Mouse (Mus musculus) kidney, adult 18-20 months (tissue): ENCODE measurements around the gene Npr1.
A peak's percentile ranks its signal among the peaks of the same experiment; 100 is the strongest.

Experiments
- DNase-seq: peaks from one replicate; pipeline ENCODE4 v3.0.0; 2021

Gene Npr1

GRCm38 (mm10) chr3:90433381-90434020, 32.2 kb downstream of the Npr1 start, which contains the start of gene Ints3:
Gene Ints3 (minus strand): TSS chr3:90433622.
- peak; percentile 100 for DNase-seq

DNA sequence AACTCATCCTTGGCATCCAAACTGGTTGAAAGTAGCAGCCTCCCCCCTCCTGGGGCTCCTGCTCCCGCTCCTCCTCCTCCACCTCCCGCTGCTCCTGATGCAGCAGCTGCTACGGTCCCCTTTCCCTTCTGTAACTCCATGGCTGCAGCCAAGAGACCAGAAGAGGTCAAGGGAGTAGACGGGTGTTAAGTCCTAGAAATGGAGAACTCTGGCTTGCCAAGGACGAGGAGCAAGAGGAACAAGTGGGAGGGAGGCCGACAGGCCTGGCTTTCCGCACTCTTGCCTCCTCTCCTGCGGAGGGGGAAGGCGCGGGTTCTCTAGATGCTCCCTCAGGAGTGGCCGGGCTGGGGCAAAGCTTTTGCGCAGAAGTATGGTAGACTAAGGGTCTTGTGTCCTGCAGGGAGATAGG, 32.9 kb downstream of the Npr1 start:
- DNase-seq = no peak

DNA sequence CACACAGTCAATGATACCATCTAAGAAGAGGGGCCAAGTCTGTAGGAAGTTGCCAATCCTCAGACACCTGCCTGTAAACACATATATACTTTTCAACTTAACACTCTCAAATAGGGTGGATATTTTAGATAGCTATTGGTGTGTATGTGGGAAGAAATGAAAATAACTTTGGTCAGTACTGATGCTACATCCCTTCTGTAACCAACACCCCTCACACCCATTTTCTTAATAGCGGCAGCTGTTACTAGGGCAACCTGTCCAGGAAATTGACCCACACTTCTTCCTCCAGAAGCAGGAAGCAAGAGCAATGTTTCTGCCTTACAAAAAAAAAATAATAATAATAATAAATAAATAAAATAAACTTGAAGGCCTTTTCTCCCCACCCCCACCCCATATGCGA, 33.3 kb downstream of the Npr1 start:
- DNase-seq = no peak

GRCm38 (mm10) chr3:90429576-90429975, 36.1 kb downstream of the Npr1 start:
- DNase-seq = peak; percentile 31

DNA sequence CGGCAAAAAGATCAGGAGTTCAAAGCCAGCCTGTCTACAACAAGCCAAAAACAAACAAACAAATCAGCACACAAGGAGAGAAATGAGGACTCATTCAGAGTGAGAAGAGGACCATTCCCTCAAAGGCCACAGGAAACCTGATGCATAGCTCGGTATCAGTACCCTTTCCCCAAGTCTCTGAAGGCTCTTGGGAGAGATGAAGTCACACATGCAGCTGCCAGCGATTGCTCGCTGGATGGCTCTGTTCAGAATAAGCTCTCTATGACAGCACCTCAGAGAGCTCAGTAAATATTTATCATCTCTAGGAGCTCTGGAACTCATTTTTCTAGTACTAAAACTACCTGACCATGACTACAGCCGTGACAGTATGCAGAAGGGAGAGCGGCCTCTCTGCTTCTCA, 37.5 kb downstream of the Npr1 start:
- peak; percentile 19 for DNase-seq

- peak; percentile 21 for DNase-seq
Measured at GRCm38 (mm10) chr3:90427574-90427973, 38.1 kb downstream of the Npr1 start.

- no peak for DNase-seq
Measured at GRCm38 (mm10) chr3:90425499-90425898, 40.2 kb downstream of the Npr1 start.

DNA sequence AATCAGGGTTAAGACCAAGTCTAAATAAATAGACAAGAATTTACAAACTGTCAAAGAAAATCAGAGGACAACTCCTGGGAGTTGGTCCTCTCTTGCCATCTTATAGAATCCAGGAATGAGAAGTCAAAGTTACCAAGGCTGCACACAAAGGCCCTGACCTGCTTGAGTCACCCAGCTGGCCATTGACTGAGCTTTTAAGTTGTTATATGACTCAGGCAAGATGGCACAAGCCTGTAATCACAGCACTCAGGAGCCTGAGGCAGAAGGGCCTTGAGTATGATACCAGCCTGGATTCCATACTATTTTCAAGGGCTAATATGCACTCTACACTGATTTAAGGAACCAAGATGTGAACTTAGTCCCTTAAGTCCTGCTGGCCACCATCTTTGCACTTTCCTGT, 42.1 kb downstream of the Npr1 start:
- no peak for DNase-seq

DNA sequence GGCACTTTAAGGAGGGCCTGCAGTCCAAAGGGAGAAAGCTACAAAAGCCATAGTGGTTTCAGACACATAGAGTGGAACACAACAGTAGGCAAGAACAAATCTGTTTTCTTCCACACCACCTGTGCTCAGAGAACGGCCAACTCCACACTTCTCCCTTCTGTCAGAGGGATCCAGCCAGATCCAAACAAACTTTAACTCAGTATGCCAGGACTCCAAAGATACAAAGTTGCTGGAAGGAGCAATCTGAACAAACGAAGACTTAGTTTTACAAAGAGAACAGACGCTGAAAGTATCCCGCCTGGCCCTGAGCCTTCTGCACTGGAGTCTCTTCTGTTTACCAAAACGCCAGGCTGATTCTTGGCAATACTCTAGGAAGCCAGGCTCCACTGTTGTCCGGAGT, 45.0 kb downstream of the Npr1 start:
- DNase-seq = no peak

DNA sequence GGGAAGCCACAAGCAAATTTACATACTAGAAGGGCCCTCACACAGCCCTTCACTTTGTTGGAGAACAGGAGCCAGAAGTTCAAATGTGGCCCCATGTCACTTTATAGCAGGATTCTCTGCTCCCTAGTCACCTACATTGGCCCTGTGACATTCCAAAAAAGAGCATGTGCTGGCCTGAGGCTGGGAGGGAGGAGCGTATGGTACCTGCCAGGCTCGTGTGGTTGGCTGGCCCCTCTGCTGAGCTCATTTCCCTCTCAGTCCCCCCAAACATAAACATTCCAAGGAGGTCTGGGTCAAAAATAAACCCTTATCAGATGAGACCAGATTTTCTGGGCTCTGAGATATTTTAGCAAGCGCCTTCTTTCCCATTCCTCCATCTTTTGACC, 52.7 kb downstream of the Npr1 start:
- no peak for DNase-seq

- DNase-seq = peak; percentile 79
Measured at GRCm38 (mm10) chr3:90412312-90413010, 53.2 kb downstream of the Npr1 start.

DNA sequence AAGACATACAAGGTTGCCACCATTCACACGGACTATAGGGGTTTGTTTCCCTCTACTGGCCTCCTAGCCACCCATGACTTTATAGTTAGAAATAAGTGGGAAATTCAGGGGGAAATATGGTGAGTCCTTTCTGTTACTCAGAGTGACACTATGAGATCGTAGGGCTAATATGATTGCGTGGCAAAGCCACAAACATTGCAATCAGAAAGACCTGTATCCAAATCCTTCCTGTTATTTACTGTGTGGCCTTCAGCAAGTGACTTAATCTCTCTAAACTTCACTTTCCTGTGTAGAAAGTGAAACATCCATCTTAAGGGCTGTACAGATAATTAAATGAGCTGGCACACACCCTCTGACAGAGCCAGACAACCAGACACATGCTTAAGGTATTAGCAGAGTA, 56.9 kb downstream of the Npr1 start:
- no peak for DNase-seq

DNA sequence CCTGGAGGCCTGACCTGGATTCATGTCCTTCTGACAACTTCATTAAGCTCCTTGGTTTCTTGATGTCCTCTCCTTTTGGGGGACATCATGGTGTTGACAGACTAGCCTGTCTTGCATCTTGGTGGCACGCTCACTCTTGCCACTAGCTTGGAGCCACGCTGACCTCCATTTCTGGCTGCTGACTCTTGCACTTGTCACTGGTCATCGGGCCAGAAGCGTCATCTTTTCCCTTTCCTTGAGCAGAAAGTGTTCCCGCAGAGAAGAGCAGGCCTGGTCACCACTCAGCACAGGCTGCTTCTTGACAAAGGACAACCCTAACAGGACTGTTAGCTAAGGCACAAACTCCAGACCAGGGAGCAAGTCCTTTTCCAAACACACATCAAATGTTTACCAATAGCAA, 59.3 kb downstream of the Npr1 start:
- no peak for DNase-seq

GRCm38 (mm10) chr3:90404609-90405008, 61.1 kb downstream of the Npr1 start:
- DNase-seq = no peak

GRCm38 (mm10) chr3:90404121-90404520, 61.5 kb downstream of the Npr1 start:
- DNase-seq = no peak

- DNase-seq = no peak
Measured at GRCm38 (mm10) chr3:90400993-90401392, 64.7 kb downstream of the Npr1 start.
